Mouse (Mus musculus) spleen, adult 2 months (tissue): Measurements from ENCODE around the gene Esr1.

ENCODE experiments used
- CTCF ChIP-seq: fragments of 200-500 bp; IDR thresholded peaks from 2 replicates; pipeline ENCODE4 v1.5.1; 2011; ENCODE audit warnings: mild to moderate bottlenecking, inconsistent platforms; ENCODE audit not compliant: insufficient read depth, insufficient read length, insufficient replicate concordance; ENCODE audit errors: extremely low read depth
- POLR2A ChIP-seq: fragments of 200-500 bp; IDR thresholded peaks from 2 replicates; pipeline ENCODE4 v1.6.1; 2011; ENCODE audit warnings: low read depth, low read length, inconsistent platforms

DNA sequence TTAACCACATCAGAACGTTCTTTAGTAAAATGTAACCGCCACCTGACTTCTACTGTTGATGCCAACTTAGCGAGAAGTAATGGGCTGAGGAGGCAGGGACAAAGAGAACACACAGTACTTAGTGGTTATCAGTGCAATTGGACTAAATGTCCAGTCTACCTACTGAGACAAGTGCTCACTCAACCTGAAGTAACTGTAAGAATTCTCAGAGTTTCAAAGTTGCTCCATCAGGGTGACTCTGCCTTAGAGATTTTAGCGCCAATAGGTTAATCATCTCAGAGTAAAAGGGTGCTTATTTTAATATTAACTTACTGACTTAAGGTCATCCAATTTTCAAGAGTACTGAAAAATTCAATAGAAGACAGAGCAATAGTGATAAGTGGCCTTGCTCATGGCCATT, 414.5 kb downstream of the Esr1 start:
- TF ChIP-seq CTCF, result no peak
- no peak for TF ChIP-seq POLR2A
